Mouse (Mus musculus) heart, postnatal 0 days (tissue): ENCODE results near the gene Zpbp2. TPM values are rescaled to one million over a fixed set of nuclear protein-coding genes. Genes with fewer than 3 reads are reported as not detected.

ENCODE experiments used
- ATAC-seq: fragments of 200-750 bp; cut with Nextera tagmentation; 2 replicates; pipeline ENCODE4 v1.8.0; 2017; ENCODE audit warnings: low read depth, moderate number of reproducible peaks, moderate library complexity; ENCODE audit not compliant: insufficient read depth
- DNase-seq: peaks from one replicate; pipeline ENCODE4 v3.0.0-alpha.2; 2016; ENCODE audit warnings: low spot score
- H3K27ac ChIP-seq: fragments of 300-500 bp; sonication (generic); 2 replicates; pipeline ENCODE4 v1.5.1; 2014; ENCODE audit warnings: low read depth, mild to moderate bottlenecking
- H3K27me3 ChIP-seq: fragments of 300-500 bp; sonication (generic); 2 replicates; pipeline ENCODE4 v1.6.1; 2014; ENCODE audit warnings: low read length, mixed read lengths; ENCODE audit not compliant: control insufficient read depth, insufficient read depth
- H3K36me3 ChIP-seq: fragments of 300-500 bp; sonication (generic); replicated peaks from 2 replicates; pipeline ENCODE4 v1.6.1; 2014; ENCODE audit warnings: low read length, mixed read lengths; ENCODE audit not compliant: control insufficient read depth, insufficient read depth
- H3K4me1 ChIP-seq: fragments of 300-500 bp; sonication (generic); 2 replicates; pipeline ENCODE4 v1.6.1; 2014; ENCODE audit warnings: antibody characterized with exemption; ENCODE audit not compliant: control insufficient read depth, insufficient read depth
- H3K4me2 ChIP-seq: fragments of 300-500 bp; sonication (generic); 2 replicates; pipeline ENCODE4 v1.6.1; 2014; ENCODE audit warnings: low read depth, mild to moderate bottlenecking, low read length, moderate library complexity
- H3K4me3 ChIP-seq: fragments of 300-500 bp; sonication (generic); 2 replicates; pipeline ENCODE4 v1.5.1; 2014; ENCODE audit warnings: low read depth, low read length
- H3K9ac ChIP-seq: fragments of 300-500 bp; sonication (generic); replicated peaks from 2 replicates; pipeline ENCODE4 v1.6.1; 2014; ENCODE audit warnings: low read depth, low read length, mixed read lengths
- H3K9me3 ChIP-seq: fragments of 300-500 bp; sonication (generic); replicated peaks from 2 replicates; pipeline ENCODE4 v1.6.1; 2016; ENCODE audit warnings: low read length; ENCODE audit not compliant: control insufficient read depth
- CTCF ChIP-seq: IDR thresholded peaks from 2 replicates; pipeline ENCODE4 v1.5.1; 2016; ENCODE audit warnings: antibody characterized with exemption, control low read depth, low read depth
- EP300 ChIP-seq: IDR thresholded peaks from 2 replicates; pipeline ENCODE4 v1.6.1; 2016; ENCODE audit warnings: antibody characterized with exemption, low read depth
- WGBS: fragments of 180-500 bp; shearing (Covaris S2); extraction: QIAGEN DNeasy Blood & Tissue Kit; methylation state at CpG from one replicate; pipeline ENCODE4 v1.1.7; 2014; 5-methylcytosine and 5-hydroxymethylcytosine counted together
- polyA plus RNA-seq: library from polyadenylated mRNA; unstranded; fragments of >200 nt; fragmentation: Nextera tagmentation; extraction: Ambion mirVana; gene quantifications from 2 replicates; pipeline ENCODE4 v1.2.1, GENCODE M21; 2015
- total RNA-seq: library from RNA; depleted of rRNA; stranded (reverse); fragments of >200 nt; gene quantifications from 2 replicates; pipeline ENCODE4 v1.2.3, GENCODE M21; 2014; ENCODE audit warnings: low replicate concordance

The Zpbp2 gene
- total and polyA plus RNA-seq, 2 experiments from 2014 or later = 0.14 TPM; not detected in 1

- Histone ChIP-seq H3K9ac (0 out of 2 replicates have a peak overlapping the region, but pooled peaks have one; percentile 24), H3K4me2 (peak overlapping the region; percentile 78), H3K4me1 (peaks cover 39% of the 10 kb centered on the region), H3K27me3 (no peaks in the 10 kb centered on the region), H3K4me3 (peak overlapping the region; percentile 79), H3K9me3 (no peaks in the 10 kb centered on the region), H3K27ac (peak overlapping the region; percentile 92), H3K36me3 (peaks cover 5% of the 10 kb centered on the region)
- no peak for TF ChIP-seq CTCF
- peak; percentile 66; the same call in 1 of the 2 replicates for TF ChIP-seq EP300
- WGBS = 4% methylated on average over 20 of the region's 20 CpGs
- DNase-seq (peak; percentile 95), ATAC-seq (peak; percentile 66)
These were observed 37.0 kb downstream of the Zpbp2 start for GRCm38 (mm10) chr11:98587684-98588546.

DNA sequence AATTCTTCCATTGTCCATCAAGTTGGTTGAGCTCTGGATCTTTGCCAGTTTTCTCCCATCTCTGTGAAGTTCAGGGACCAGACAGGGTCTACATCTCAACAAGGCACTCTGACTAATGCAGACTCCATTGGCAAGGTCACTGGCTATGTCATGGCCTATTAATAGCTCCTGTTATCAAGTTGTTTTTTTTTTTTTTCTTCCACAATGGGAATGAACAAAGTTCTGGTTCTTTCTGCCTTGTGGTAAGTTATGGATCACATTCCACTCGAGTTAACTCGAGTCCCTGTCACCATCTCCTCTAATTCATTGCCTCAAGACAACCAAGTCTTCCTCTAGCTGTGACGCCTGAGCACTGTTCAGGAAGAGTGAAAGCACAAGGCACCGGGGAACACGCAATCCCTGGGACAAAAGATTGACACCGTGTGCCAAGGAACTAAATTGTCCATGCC lies 38.0 kb downstream of the Zpbp2 start:
- Histone ChIP-seq H3K4me3 (no peak overlapping the region), H3K4me1 (peaks cover 39% of the 10 kb centered on the region)
- ATAC-seq = peak; percentile 44; the same call in 1 of the 2 replicates

GRCm38 (mm10) chr11:98589306-98589705 lies 38.4 kb downstream of the Zpbp2 start:
- H3K9ac ChIP-seq = no peak overlapping the region; the same call in 1 of the 2 replicates
- H3K27me3 ChIP-seq = no peaks in the 10 kb centered on the region
- no peaks in the 10 kb centered on the region for H3K9me3 ChIP-seq
- peaks cover 39% of the 10 kb centered on the region for H3K4me1 ChIP-seq
- no peak overlapping the region for H3K4me3 ChIP-seq
- no peak for TF ChIP-seq EP300
- no peak for TF ChIP-seq CTCF
- DNase-seq (no peak), ATAC-seq (no peak)
- peak overlapping the region; percentile 78; the same call in 1 of the 2 replicates for H3K4me2 ChIP-seq
- no peaks in the 10 kb centered on the region for H3K36me3 ChIP-seq
- 61% methylated on average over 8 of the region's 8 CpGs for WGBS
- peak overlapping the region; percentile 92 for H3K27ac ChIP-seq

More for the DNA sequence above, 38.0 kb downstream of the Zpbp2 start:
- H3K36me3 ChIP-seq = no peaks in the 10 kb centered on the region
- H3K27ac ChIP-seq = peak overlapping the region; percentile 92
- 11% methylated on average over 6 of the region's 6 CpGs for WGBS
- no peaks in the 10 kb centered on the region for H3K27me3 ChIP-seq
- peak; percentile 81 for DNase-seq
- H3K4me2 ChIP-seq = peak overlapping the region; percentile 78
- TF ChIP-seq EP300 = no peak
- peak overlapping the region; percentile 24; the same call in 1 of the 2 replicates for H3K9ac ChIP-seq
- H3K9me3 ChIP-seq = no peaks in the 10 kb centered on the region

GRCm38 (mm10) chr11:98590548-98591445 lies 39.9 kb downstream of the Zpbp2 start:
- Histone ChIP-seq H3K4me3 (no peak overlapping the region), H3K4me1 (peaks cover 24% of the 10 kb centered on the region), H3K27me3 (no peaks in the 10 kb centered on the region), H3K9ac (no peak overlapping the region), H3K36me3 (no peaks in the 10 kb centered on the region), H3K4me2 (no peak overlapping the region), H3K27ac (no peak overlapping the region), H3K9me3 (no peaks in the 10 kb centered on the region)
- TF ChIP-seq CTCF = no peak
- TF ChIP-seq EP300 = no peak
- no peak for DNase-seq
- ATAC-seq = no peak
- 71% methylated on average over 19 of the region's 19 CpGs for WGBS

DNA sequence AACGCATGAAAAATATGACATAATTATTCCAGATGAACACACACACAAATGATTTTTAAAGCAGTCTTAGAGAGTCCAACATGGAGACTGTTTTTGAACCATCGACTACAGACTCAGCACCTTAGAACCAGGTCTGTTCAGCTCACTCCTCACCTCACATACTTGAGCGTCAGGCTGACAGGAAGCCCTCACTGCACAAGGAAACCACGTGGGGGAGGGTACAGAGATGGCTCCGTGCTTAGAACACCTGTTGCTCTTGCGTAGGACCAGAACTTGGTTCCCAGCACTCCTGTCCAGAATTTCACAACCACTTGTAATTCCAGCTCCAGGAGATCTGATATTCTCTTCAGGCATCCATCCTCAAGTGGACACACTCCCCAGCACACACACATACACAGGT lies 44.1 kb downstream of the Zpbp2 start:
- no peak for DNase-seq
- no peak for ATAC-seq
- Histone ChIP-seq H3K27ac (no peak overlapping the region), H3K4me1 (no peaks in the 10 kb centered on the region; the same call in 1 of the 2 replicates), H3K4me2 (no peak overlapping the region), H3K36me3 (no peaks in the 10 kb centered on the region), H3K4me3 (no peak overlapping the region), H3K9me3 (no peaks in the 10 kb centered on the region), H3K27me3 (peaks cover 17% of the 10 kb centered on the region), H3K9ac (no peak overlapping the region)
- TF ChIP-seq EP300 (no peak), CTCF (no peak)
- 75% methylated on average over 6 of the region's 6 CpGs for WGBS
